Comparison of ENCODE assay signal across 14 mouse cellular contexts in the genomic region with DNA sequence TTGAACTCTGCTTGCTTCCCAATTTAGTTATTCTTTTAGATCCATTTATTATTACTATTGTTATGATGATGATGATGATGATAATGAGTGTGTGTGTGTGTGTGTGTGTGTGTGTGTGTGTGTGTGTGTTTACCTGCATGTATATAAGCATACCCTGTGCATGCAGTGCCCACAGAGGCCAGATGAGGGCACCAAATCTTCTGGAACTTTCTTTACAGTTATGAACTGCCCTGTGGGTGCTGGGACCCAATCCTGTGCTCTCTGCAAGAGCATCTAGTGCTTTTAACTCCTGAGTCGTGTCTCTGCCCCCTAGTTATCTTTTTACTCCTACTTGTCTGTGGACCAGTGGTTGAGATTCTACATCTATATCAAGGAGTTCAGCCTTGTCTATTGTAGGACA.
DNase-seq lines count a peak whose midpoint lies in the region; ATAC-seq and TF ChIP-seq lines count a peak whose summit lies in the region.
"Had no signal": no experiment of that assay in that cellular context is flagged by ENCODE, and none has a peak within 500 bp of the region (broad histone marks: within the 10 kb centered on the region; RNA-seq: fewer than 3 reads in every experiment).

No protein-coding gene starts in this region.

- no peak for ATAC-seq in cerebellum, adult (ENCODE audit: insufficient number of reproducible peaks, low FRiP score, low TSS enrichment)
- ATAC-seq in liver, postnatal 0 days: no peak
- ATAC-seq: inflammation-experienced regulatory T-cells, adult 6 months had no signal

- no peak for TF ChIP-seq EP300 in liver, postnatal 0 days (IDR thresholded peaks at IDR 0.05; ENCODE audit: low read depth)

- no peaks in the 10 kb centered on the region for H3K4me1 ChIP-seq in liver, postnatal 0 days (ENCODE audit: insufficient read depth)
- peaks cover 9% of the 10 kb centered on the region for H3K4me1 ChIP-seq in E14TG2a.4 (replicated peaks; ENCODE audit: low read depth, low read length)

- H3K27me3 ChIP-seq in liver, postnatal 0 days (ENCODE audit: insufficient read depth, low read length): no peaks in the 10 kb centered on the region
- H3K27me3 ChIP-seq in E14TG2a.4 (ENCODE audit: insufficient read depth, low read length): peaks cover 17% of the 10 kb centered on the region
- H3K27me3 ChIP-seq: embryonic facial prominence, embryonic 13.5 days; lung, embryonic 15.5 days had no signal

- 77% methylated on average over 1 of the region's 1 CpGs for WGBS in liver, postnatal 0 days (ENCODE audit: insufficient replicate concordance)

- H3K36me3 ChIP-seq in liver, postnatal 0 days (replicated peaks; ENCODE audit: insufficient read depth, low read length): no peaks in the 10 kb centered on the region
- no peaks in the 10 kb centered on the region for H3K36me3 ChIP-seq in E14TG2a.4 (ENCODE audit: insufficient read depth, low read length)
- H3K36me3 ChIP-seq: forebrain, embryonic 10.5 days; limb, embryonic 13.5 days; lung, embryonic 15.5 days had no signal

- no peak overlapping the region for H3K4me3 ChIP-seq in liver, postnatal 0 days (ENCODE audit: low read depth, low read length)
- no peak overlapping the region for H3K4me3 ChIP-seq in E14TG2a.4 (replicated peaks; ENCODE audit: low read length)
- H3K4me3 ChIP-seq: embryonic facial prominence, embryonic 13.5 days; forebrain, embryonic 10.5 days; limb, embryonic 13.5 days; lung, embryonic 15.5 days had no signal

- H3K9ac ChIP-seq in liver, postnatal 0 days (replicated peaks): no peak overlapping the region
- H3K9ac ChIP-seq: embryonic facial prominence, embryonic 13.5 days; limb, embryonic 13.5 days; lung, embryonic 15.5 days had no signal

- H3K9me3 ChIP-seq in liver, postnatal 0 days (ENCODE audit: low read length): no peaks in the 10 kb centered on the region; the same call in 1 of the 2 replicates
- peaks cover 3% of the 10 kb centered on the region; the same call in 1 of the 2 replicates for H3K9me3 ChIP-seq in E14TG2a.4 (ENCODE audit: low read length)
- H3K9me3 ChIP-seq: embryonic facial prominence, embryonic 13.5 days; lung, embryonic 15.5 days had no signal

- DNase-seq in cerebellum, postnatal 10 days: peak; percentile 35 to 38
- DNase-seq in liver, postnatal 0 days: no peak
- DNase-seq in liver: no peak
- peak; percentile 7 for DNase-seq in induced T-regulatory cell, adult 2 months (ENCODE audit: low read depth)
- DNase-seq in frontal cortex, adult 2 months (ENCODE audit: extremely low spot score in 1 of 2, low spot score in 1 of 2): no peak
- no peak for DNase-seq in spleen, postnatal 36 days (ENCODE audit: low spot score in 2 of 2)
- DNase-seq: right cerebral cortex, postnatal 14 days had no signal

- H3K4me2 ChIP-seq in liver, postnatal 0 days (ENCODE audit: low read depth, low read length): no peak overlapping the region
- H3K4me2 ChIP-seq: embryonic facial prominence, embryonic 13.5 days; limb, embryonic 13.5 days; lung, embryonic 15.5 days had no signal

- TF ChIP-seq CTCF in liver, postnatal 0 days (IDR thresholded peaks at IDR 0.05; ENCODE audit: low read depth): peak; percentile 18; the same call in 1 of the 2 replicates
- TF ChIP-seq CTCF in E14TG2a.4 (conservative IDR thresholded peaks at IDR 0.05; ENCODE audit: low read length): peak; percentile 32

- H3K27ac ChIP-seq in liver, postnatal 0 days (ENCODE audit: low read depth): no peak overlapping the region
- H3K27ac ChIP-seq: embryonic facial prominence, embryonic 13.5 days; forebrain, embryonic 10.5 days; limb, embryonic 13.5 days; lung, embryonic 15.5 days had no signal

Comparison
In these comparisons a context has a peak if more than half of its experiments do, and no peak if none do; other contexts are left out.
1. DNase-seq: peak in cerebellum, postnatal 10 days (2 of 2) and induced T-regulatory cell, adult 2 months (single experiment); none in liver, postnatal 0 days (single experiment), liver (single experiment), frontal cortex, adult 2 months (0 of 2) and spleen, postnatal 36 days (0 of 2).